Mouse (Mus musculus) c-Kit-positive CD71-negative TER-119-negative erythroid progenitor cells, embryonic 14.5 days (primary cell): ENCODE data around the gene Plcb1.
A peak's percentile ranks its signal among the peaks of the same experiment; 100 is the strongest.

Source experiments
- DNase-seq: peaks from one replicate; pipeline ENCODE4 v3.0.0-alpha.2; 2013; ENCODE audit warnings: low read depth

The Plcb1 gene

GRCm38 (mm10) chr2:135411675-135412074 is 625.8 kb downstream of the Plcb1 start:
- DNase-seq, result no peak

GRCm38 (mm10) chr2:135415137-135415536 is 629.3 kb downstream of the Plcb1 start:
- DNase-seq, result no peak

GRCm38 (mm10) chr2:135419301-135419700 is 633.4 kb downstream of the Plcb1 start:
- no peak for DNase-seq

- DNase-seq, result no peak
Measured at GRCm38 (mm10) chr2:135434947-135435515, 649.2 kb downstream of the Plcb1 start.

GRCm38 (mm10) chr2:135439034-135439433 is 653.2 kb downstream of the Plcb1 start:
- DNase-seq, result no peak

- DNase-seq, result peak; percentile 44
Measured at GRCm38 (mm10) chr2:135439546-135440517, 654.0 kb downstream of the Plcb1 start.

GRCm38 (mm10) chr2:135453581-135453980 is 667.7 kb downstream of the Plcb1 start:
- DNase-seq, result no peak

GRCm38 (mm10) chr2:135454015-135454414 is 668.1 kb downstream of the Plcb1 start:
- no peak for DNase-seq

GRCm38 (mm10) chr2:135454455-135454854 is 668.6 kb downstream of the Plcb1 start:
- DNase-seq, result no peak

GRCm38 (mm10) chr2:135467895-135468294 is 682.0 kb downstream of the Plcb1 start:
- DNase-seq, result no peak

GRCm38 (mm10) chr2:135474107-135474506 is 688.2 kb downstream of the Plcb1 start:
- no peak for DNase-seq

GRCm38 (mm10) chr2:135485248-135485647 is 699.4 kb downstream of the Plcb1 start:
- DNase-seq, result no peak

GRCm38 (mm10) chr2:135488277-135488676 is 702.4 kb downstream of the Plcb1 start:
- DNase-seq, result no peak

GRCm38 (mm10) chr2:135489127-135489526 is 703.3 kb downstream of the Plcb1 start:
- no peak for DNase-seq

- DNase-seq, result no peak
Measured at GRCm38 (mm10) chr2:135492777-135493176, 706.9 kb downstream of the Plcb1 start.

- DNase-seq, result no peak
Measured at GRCm38 (mm10) chr2:135496553-135496952, 710.7 kb downstream of the Plcb1 start.

- no peak for DNase-seq
Measured at GRCm38 (mm10) chr2:135497251-135497650, 711.4 kb downstream of the Plcb1 start.

- no peak for DNase-seq
Measured at GRCm38 (mm10) chr2:135500872-135501271, 715.0 kb downstream of the Plcb1 start.

- DNase-seq, result no peak
Measured at GRCm38 (mm10) chr2:135503328-135503997, 717.6 kb downstream of the Plcb1 start.

- DNase-seq, result no peak
Measured at GRCm38 (mm10) chr2:135503998-135504354, 718.1 kb downstream of the Plcb1 start.

GRCm38 (mm10) chr2:135507111-135507510 is 721.2 kb downstream of the Plcb1 start:
- no peak for DNase-seq

- DNase-seq, result no peak
Measured at GRCm38 (mm10) chr2:135518956-135519355, 733.1 kb downstream of the Plcb1 start.
